Comparison of ENCODE assay signal across 8 mouse cellular contexts in the genomic region with DNA sequence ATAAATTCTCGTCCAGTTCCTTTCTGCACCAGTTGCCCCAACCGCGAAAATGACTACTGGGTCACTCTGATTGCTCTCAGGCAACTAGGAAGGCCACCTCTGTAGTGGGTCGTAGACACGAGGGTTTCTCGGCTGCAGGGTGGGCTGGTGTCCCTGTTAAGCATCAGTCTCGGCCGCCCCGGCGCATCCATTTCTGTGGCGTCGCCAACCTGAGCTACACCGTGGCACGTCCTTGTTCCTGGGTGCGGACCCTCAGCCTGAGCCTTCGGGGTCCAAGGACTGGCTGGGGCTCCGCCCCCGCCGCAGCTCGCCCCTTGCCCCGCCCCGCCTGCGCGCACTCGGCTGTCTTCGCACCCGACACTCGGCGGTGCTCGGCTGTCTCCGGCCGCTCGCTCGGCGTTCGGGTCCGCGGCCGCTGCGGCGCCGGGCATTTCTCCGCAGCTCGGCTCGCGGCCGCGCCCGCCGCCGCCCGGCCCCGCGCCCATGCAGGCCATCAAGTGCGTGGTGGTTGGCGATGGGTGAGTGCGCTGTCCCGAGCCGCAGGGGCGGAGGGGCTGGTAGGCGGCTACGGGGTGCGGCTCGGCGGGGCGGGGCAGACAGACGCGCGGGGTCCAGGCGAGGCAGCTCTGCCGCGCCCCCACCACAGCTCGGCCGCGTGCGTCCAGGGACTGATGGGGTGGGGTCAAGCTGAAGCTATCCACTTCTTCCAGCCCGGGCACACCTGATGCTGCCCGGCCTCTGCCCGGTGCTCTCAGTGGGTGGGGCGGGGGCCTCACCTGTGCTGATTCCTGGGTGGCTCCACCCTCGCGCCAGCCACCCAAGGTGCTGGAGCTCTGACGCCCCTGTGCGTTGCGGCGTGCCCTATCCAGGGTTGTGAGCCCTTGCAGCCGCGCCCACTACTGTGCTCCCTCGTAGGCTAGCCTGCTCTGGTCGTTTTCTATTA. TPM values are rescaled to one million over a fixed set of nuclear protein-coding genes. Genes with fewer than 3 reads are reported as not detected.
DNase-seq lines count a peak whose midpoint lies in the region; ATAC-seq and TF ChIP-seq lines count a peak whose summit lies in the region.

Rac3 (plus strand) TSS at position 347 of the 943 bp plus-strand sequence.

- peak within 1 kb of the TSS; percentile 55 for H3K27ac ChIP-seq in embryonic facial prominence, embryonic 13.5 days
- H3K27ac ChIP-seq in lung, embryonic 15.5 days: peak within 1 kb of the TSS; percentile 66
- H3K27ac ChIP-seq in olfactory bulb, adult 2 months (ENCODE audit: insufficient read depth, low read depth, low read length): no peak within 1 kb of the TSS

- DNase-seq in ES-CJ7 (ENCODE audit: low read depth, low spot score) (peak; percentile 62), MN1 (ENCODE audit: low spot score) (no peak)
- DNase-seq in adrenal gland, postnatal 10 days: peak; percentile 83
- peak; percentile 71 for DNase-seq in heart, postnatal 4 days
- DNase-seq in layer of hippocampus, adult 8-10 months (ENCODE audit: low spot score in 2 of 2): peak in 1 of 2 experiments; percentile 51

- ATAC-seq in embryonic facial prominence, embryonic 13.5 days (ENCODE audit: insufficient number of reproducible peaks, insufficient read depth, low FRiP score, low TSS enrichment, low read depth): peak; percentile 69
- peak; percentile 70 for ATAC-seq in lung, embryonic 15.5 days (ENCODE audit: borderline replicate concordance, extremely low read depth, low FRiP score, low TSS enrichment)

- peak within 1 kb of the TSS; percentile 69 for H3K4me3 ChIP-seq in embryonic facial prominence, embryonic 13.5 days
- H3K4me3 ChIP-seq in lung, embryonic 15.5 days: peak within 1 kb of the TSS; percentile 63
- peak within 1 kb of the TSS; percentile 66 for H3K4me3 ChIP-seq in olfactory bulb, adult 2 months (ENCODE audit: insufficient read depth, low read depth, low read length)

- peak within 1 kb of the TSS; percentile 86 for H3K9ac ChIP-seq in embryonic facial prominence, embryonic 13.5 days
- peak within 1 kb of the TSS; percentile 73 for H3K9ac ChIP-seq in lung, embryonic 15.5 days

- WGBS in embryonic facial prominence, embryonic 13.5 days: under 1% methylated on average over 86 of the region's 90 CpGs
- WGBS in lung, embryonic 15.5 days: under 1% methylated on average over 80 of the region's 90 CpGs
- WGBS in olfactory bulb, adult 2 months: under 1% methylated on average over 90 of the region's 90 CpGs

- peaks cover 23% of the 10 kb centered on the region for H3K4me1 ChIP-seq in embryonic facial prominence, embryonic 13.5 days
- H3K4me1 ChIP-seq in lung, embryonic 15.5 days: peaks cover 25% of the 10 kb centered on the region
- peaks cover 21% of the 10 kb centered on the region for H3K4me1 ChIP-seq in olfactory bulb, adult 2 months (ENCODE audit: control insufficient read depth, insufficient read depth, low read length)

- H3K27me3 ChIP-seq in embryonic facial prominence, embryonic 13.5 days: 0 out of 2 replicates have a peak, but pooled peaks cover 3% of the 10 kb centered on the region
- H3K27me3 ChIP-seq in lung, embryonic 15.5 days: peaks cover 5% of the 10 kb centered on the region; the same call in 1 of the 2 replicates

- no peak for TF ChIP-seq CTCF in olfactory bulb, adult 2 months (IDR thresholded peaks at IDR 0.05; ENCODE audit: insufficient read depth, low read depth, low read length)

- peak within 1 kb of the TSS; percentile 97 for H3K4me2 ChIP-seq in embryonic facial prominence, embryonic 13.5 days
- peak within 1 kb of the TSS; percentile 99 for H3K4me2 ChIP-seq in lung, embryonic 15.5 days

- TF ChIP-seq POLR2A in olfactory bulb, adult 2 months (IDR thresholded peaks at IDR 0.05; ENCODE audit: insufficient read depth, low read depth, low read length): 0 out of 2 replicates have a peak, but pooled peaks have one; percentile 23

- H3K9me3 ChIP-seq in embryonic facial prominence, embryonic 13.5 days: no peaks in the 10 kb centered on the region
- no peaks in the 10 kb centered on the region for H3K9me3 ChIP-seq in lung, embryonic 15.5 days

- H3K36me3 ChIP-seq in embryonic facial prominence, embryonic 13.5 days: peaks cover 52% of the 10 kb centered on the region
- H3K36me3 ChIP-seq in lung, embryonic 15.5 days: peaks cover 32% of the 10 kb centered on the region

RNA-seq across cellular contexts. Expression of gene Rac3, which starts in this region (rescaled TPM):
- total RNA-seq in adrenal gland, postnatal 10 days (2021): 1 to 10 TPM; 3.8 to 9.5 TPM
- 66.0 and 72.6 TPM in 2 replicates for polyA plus RNA-seq in embryonic facial prominence, embryonic 13.5 days (2015; fragmentation: Nextera tagmentation; extraction: Ambion mirVana)
- total RNA-seq in heart, postnatal 4 days (2021): 1 to 10 TPM; 1.5 to 1.8 TPM
- total RNA-seq in layer of hippocampus, adult 8-10 months (2022): 10 to 100 TPM; 33.5 to 43.1 (median 37.5) TPM
- polyA plus RNA-seq in lung, embryonic 15.5 days (2015; fragmentation: Nextera tagmentation; extraction: Ambion mirVana): 54.9 and 60.5 TPM in 2 replicates
- polyA plus RNA-seq in olfactory bulb, adult 2 months (2012; ENCODE audit: insufficient read depth, insufficient read length, low replicate concordance, missing spikeins): not detected in 2 replicates

Comparison
In these comparisons a context has a peak if more than half of its experiments do, and no peak if none do; other contexts are left out.
1. RNA of gene Rac3 (polyA plus RNA-seq): 66.0 to 72.6 TPM in embryonic facial prominence, embryonic 13.5 days and 54.9 to 60.5 TPM in lung, embryonic 15.5 days; not detected in olfactory bulb, adult 2 months; every median in the first group is over 10 times any median in the second.
2. Peak in every context shown above with its lines, with median percentiles within 50 percentile points of each other: H3K4me3 ChIP-seq.